Mouse (Mus musculus) kidney, postnatal 0 days (tissue): Measurements from ENCODE around the gene Gm40460. TPM values are rescaled to one million over a fixed set of nuclear protein-coding genes. Genes with fewer than 3 reads are reported as not detected.
"Not testable (repeated sequence)": the region's sequence is repeated elsewhere in the genome, so short reads cannot be mapped to it uniquely, and the experiment has no call there.

Source experiments
- ATAC-seq: fragments of 200-750 bp; cut with Nextera tagmentation; replicated peaks from 2 replicates; pipeline ENCODE4 v1.8.0; 2017; ENCODE audit warnings: low read depth, moderate number of reproducible peaks, moderate TSS enrichment, moderate library complexity; ENCODE audit not compliant: low FRiP score
- DNase-seq: peaks from one replicate; pipeline ENCODE4 v3.0.0-alpha.2; 2016; ENCODE audit warnings: low spot score
- H3K27ac ChIP-seq: fragments of 300-500 bp; sonication (generic); 2 replicates; pipeline ENCODE4 v1.5.1; 2014; ENCODE audit warnings: mild to moderate bottlenecking
- H3K27me3 ChIP-seq: fragments of 300-500 bp; sonication (generic); 2 replicates; pipeline ENCODE4 v1.6.1; 2014; ENCODE audit warnings: low read length, mixed read lengths; ENCODE audit not compliant: insufficient read depth
- H3K36me3 ChIP-seq: fragments of 300-500 bp; sonication (generic); 2 replicates; pipeline ENCODE4 v1.6.1; 2014; ENCODE audit warnings: low read length, mixed read lengths; ENCODE audit not compliant: insufficient read depth
- H3K4me1 ChIP-seq: fragments of 300-500 bp; sonication (generic); replicated peaks from 2 replicates; pipeline ENCODE4 v1.6.1; 2014; ENCODE audit warnings: antibody characterized with exemption, low read length, mixed read lengths; ENCODE audit not compliant: insufficient read depth
- H3K4me2 ChIP-seq: fragments of 300-500 bp; sonication (generic); 2 replicates; pipeline ENCODE4 v1.6.1; 2014; ENCODE audit warnings: mild to moderate bottlenecking, low read length, moderate library complexity, mixed read lengths
- H3K4me3 ChIP-seq: fragments of 300-500 bp; sonication (generic); replicated peaks from 2 replicates; pipeline ENCODE4 v1.5.1; 2014; ENCODE audit warnings: low read depth, low read length
- H3K9ac ChIP-seq: fragments of 300-500 bp; sonication (generic); 2 replicates; pipeline ENCODE4 v1.6.1; 2014; ENCODE audit warnings: low read depth, low read length
- H3K9me3 ChIP-seq: fragments of 300-500 bp; sonication (generic); replicated peaks from 2 replicates; pipeline ENCODE4 v1.6.1; 2016; ENCODE audit warnings: low read length, inconsistent platforms, mixed read lengths
- CTCF ChIP-seq: IDR thresholded peaks from 2 replicates; pipeline ENCODE4 v1.5.1; 2016; ENCODE audit warnings: antibody characterized with exemption, low read depth, mild to moderate bottlenecking, moderate library complexity
- WGBS: fragments of 180-500 bp; shearing (Covaris S2); extraction: QIAGEN DNeasy Blood & Tissue Kit; methylation state at CpG from one replicate; pipeline ENCODE4 v1.1.7; 2014; 5-methylcytosine and 5-hydroxymethylcytosine counted together
- polyA plus RNA-seq: library from polyadenylated mRNA; unstranded; fragments of >200 nt; fragmentation: Nextera tagmentation; extraction: Ambion mirVana; gene quantifications from 2 replicates; pipeline ENCODE4 v1.2.1, GENCODE M21; 2015

Gene Gm40460
- polyA plus RNA-seq, 1 experiment from 2014 or later: not detected

- WGBS: 50% methylated on average over 2 of the region's 2 CpGs
- no peak for ATAC-seq
- H3K27me3 ChIP-seq: no peaks in the 10 kb centered on the region
- H3K9ac ChIP-seq: no peak overlapping the region
- H3K4me1 ChIP-seq: no peaks in the 10 kb centered on the region
- TF ChIP-seq CTCF: no peak
- H3K27ac ChIP-seq: no peak overlapping the region
- H3K36me3 ChIP-seq: no peaks in the 10 kb centered on the region
- no peak overlapping the region for H3K4me3 ChIP-seq
- no peak for DNase-seq
- no peaks in the 10 kb centered on the region for H3K9me3 ChIP-seq
- H3K4me2 ChIP-seq: no peak overlapping the region
Observed at GRCm38 (mm10) chr7:142224518-142224917, 16.4 kb downstream of the Gm40460 start.

- 69% methylated on average over 1 of the region's 1 CpGs for WGBS
- DNase-seq: not testable (repeated sequence)
Observed at GRCm38 (mm10) chr7:142212136-142212535, 28.7 kb downstream of the Gm40460 start.

GRCm38 (mm10) chr7:142211559-142211958 is 29.3 kb downstream of the Gm40460 start, which contains the start of gene Gm7579:
TSS of gene Gm7579 (plus strand) at chr7:142211859.
- ATAC-seq (no peak), DNase-seq (no peak)
- Histone ChIP-seq H3K36me3 (no peaks in the 10 kb centered on the region), H3K4me2 (no peak within 1 kb of the TSS), H3K27ac (no peak within 1 kb of the TSS), H3K9ac (no peak within 1 kb of the TSS), H3K4me1 (no peaks in the 10 kb centered on the region), H3K27me3 (no peaks in the 10 kb centered on the region), H3K4me3 (no peak within 1 kb of the TSS), H3K9me3 (no peaks in the 10 kb centered on the region)
- no peak for TF ChIP-seq CTCF
- WGBS: 48% methylated on average over 1 of the region's 1 CpGs

More at GRCm38 (mm10) chr7:142212136-142212535, 28.7 kb downstream of the Gm40460 start:
- not testable (repeated sequence) for H3K9ac ChIP-seq, H3K9me3 ChIP-seq, H3K4me3 ChIP-seq, H3K27ac ChIP-seq, ATAC-seq, H3K4me1 ChIP-seq, H3K4me2 ChIP-seq, H3K27me3 ChIP-seq, H3K36me3 ChIP-seq

- not testable (repeated sequence) for H3K36me3 ChIP-seq, H3K9me3 ChIP-seq
- 81% methylated on average over 5 of the region's 5 CpGs for WGBS
Observed at GRCm38 (mm10) chr7:142206891-142207290, 34.0 kb downstream of the Gm40460 start.

GRCm38 (mm10) chr7:142205488-142205887 is 35.4 kb downstream of the Gm40460 start:
- ATAC-seq: no peak
- Histone ChIP-seq H3K4me1 (no peaks in the 10 kb centered on the region), H3K4me3 (no peak overlapping the region), H3K9ac (no peak overlapping the region), H3K36me3 (no peaks in the 10 kb centered on the region), H3K9me3 (no peaks in the 10 kb centered on the region), H3K27ac (no peak overlapping the region), H3K4me2 (no peak overlapping the region), H3K27me3 (no peaks in the 10 kb centered on the region)
- no peak for DNase-seq
- no peak for TF ChIP-seq CTCF

More at GRCm38 (mm10) chr7:142206891-142207290, 34.0 kb downstream of the Gm40460 start:
- H3K27ac ChIP-seq, H3K4me2 ChIP-seq, ATAC-seq, H3K4me1 ChIP-seq, DNase-seq, H3K9ac ChIP-seq, H3K27me3 ChIP-seq, H3K4me3 ChIP-seq: not testable (repeated sequence)

GRCm38 (mm10) chr7:142201064-142201463 is 39.8 kb downstream of the Gm40460 start, which contains the start of gene Krtap5-3:
TSS of gene Krtap5-3 (plus strand) at chr7:142201364.
- Histone ChIP-seq H3K27ac (no peak within 1 kb of the TSS), H3K9me3 (no peaks in the 10 kb centered on the region), H3K4me2 (no peak within 1 kb of the TSS), H3K27me3 (no peaks in the 10 kb centered on the region), H3K9ac (no peak within 1 kb of the TSS), H3K4me1 (no peaks in the 10 kb centered on the region), H3K4me3 (no peak within 1 kb of the TSS), H3K36me3 (no peaks in the 10 kb centered on the region)
- ATAC-seq (no peak), DNase-seq (no peak)
- TF ChIP-seq CTCF: no peak
- WGBS: 0% methylated on average over 1 of the region's 1 CpGs

- Histone ChIP-seq H3K27me3 (no peaks in the 10 kb centered on the region), H3K4me2 (no peak overlapping the region), H3K4me1 (no peaks in the 10 kb centered on the region), H3K27ac (no peak overlapping the region), H3K9me3 (no peaks in the 10 kb centered on the region), H3K36me3 (no peaks in the 10 kb centered on the region), H3K4me3 (no peak overlapping the region), H3K9ac (no peak overlapping the region)
- no peak for TF ChIP-seq CTCF
- DNase-seq (no peak), ATAC-seq (no peak)
- 82% methylated on average over 2 of the region's 2 CpGs for WGBS
Observed at GRCm38 (mm10) chr7:142198748-142199147, 42.1 kb downstream of the Gm40460 start.

Other genes with a start within 250 kb of the Gm40460 start
- 62.8 and 64.3 TPM in 2 replicates for gene Mob2, start 180.0 kb downstream of the Gm40460 start, polyA plus RNA-seq
- 2.3 and 2.5 TPM in 2 replicates for gene Dusp8, start 145.2 kb downstream of the Gm40460 start, polyA plus RNA-seq
- gene Gm45618, start 120.3 kb downstream of the Gm40460 start, polyA plus RNA-seq: not detected in 2 replicates
- gene Gm39115, start 105.0 kb downstream of the Gm40460 start, polyA plus RNA-seq: not detected in 2 replicates
- not detected in 2 replicates for gene Gm45337, start 96.5 kb downstream of the Gm40460 start, polyA plus RNA-seq
- not detected in 2 replicates for gene Gm29735, start 84.0 kb downstream of the Gm40460 start, polyA plus RNA-seq
- gene Gm4553, start 75.3 kb downstream of the Gm40460 start, polyA plus RNA-seq: not detected in 2 replicates
- not detected in 2 replicates for gene Krtap5-2, start 65.1 kb downstream of the Gm40460 start, polyA plus RNA-seq
- not detected in 2 replicates for gene Gm10153, start 50.7 kb downstream of the Gm40460 start, polyA plus RNA-seq
- gene Krtap5-3, start 39.7 kb downstream of the Gm40460 start, polyA plus RNA-seq: not detected in 2 replicates
- gene Gm7579, start 29.2 kb downstream of the Gm40460 start, polyA plus RNA-seq: not detected in 2 replicates
- not detected in 2 replicates for gene Krtap5-5, start 11.1 kb downstream of the Gm40460 start, polyA plus RNA-seq
- gene Gm2431, start 17.3 kb upstream of the Gm40460 start, polyA plus RNA-seq: not detected in 2 replicates
- not detected in 2 replicates for gene Gm4559, start 33.3 kb upstream of the Gm40460 start, polyA plus RNA-seq
- not detected in 2 replicates for gene Krtap5-1, start 56.0 kb upstream of the Gm40460 start, polyA plus RNA-seq
- gene Krtap5-4, start 62.5 kb upstream of the Gm40460 start, polyA plus RNA-seq: not detected in 2 replicates
- gene Ifitm10, start 132.7 kb upstream of the Gm40460 start, polyA plus RNA-seq: 3.6 and 3.9 TPM in 2 replicates
- gene Gm49369, start 141.6 kb upstream of the Gm40460 start, polyA plus RNA-seq: not detected in 2 replicates
- gene Ctsd, start 147.0 kb upstream of the Gm40460 start, polyA plus RNA-seq: 575 and 586 TPM in 2 replicates
- gene Syt8, start 193.8 kb upstream of the Gm40460 start, polyA plus RNA-seq: 2.5 and 4.8 TPM in 2 replicates
- 2.2 and 3.0 TPM in 2 replicates for gene Tnni2, start 200.7 kb upstream of the Gm40460 start, polyA plus RNA-seq
- gene Lsp1, start 219.7 kb upstream of the Gm40460 start, polyA plus RNA-seq: 161 and 165 TPM in 2 replicates